Mouse (Mus musculus) cerebral cortex, adult 2 months (tissue): ENCODE measurements around the gene Fam98b.

Source experiments
- WGBS: fragments of 180-500 bp; shearing (Covaris S2); methylation state at CpG from one replicate; pipeline ENCODE4 v1.1.7; 2018; 5-methylcytosine and 5-hydroxymethylcytosine counted together

Gene Fam98b

DNA sequence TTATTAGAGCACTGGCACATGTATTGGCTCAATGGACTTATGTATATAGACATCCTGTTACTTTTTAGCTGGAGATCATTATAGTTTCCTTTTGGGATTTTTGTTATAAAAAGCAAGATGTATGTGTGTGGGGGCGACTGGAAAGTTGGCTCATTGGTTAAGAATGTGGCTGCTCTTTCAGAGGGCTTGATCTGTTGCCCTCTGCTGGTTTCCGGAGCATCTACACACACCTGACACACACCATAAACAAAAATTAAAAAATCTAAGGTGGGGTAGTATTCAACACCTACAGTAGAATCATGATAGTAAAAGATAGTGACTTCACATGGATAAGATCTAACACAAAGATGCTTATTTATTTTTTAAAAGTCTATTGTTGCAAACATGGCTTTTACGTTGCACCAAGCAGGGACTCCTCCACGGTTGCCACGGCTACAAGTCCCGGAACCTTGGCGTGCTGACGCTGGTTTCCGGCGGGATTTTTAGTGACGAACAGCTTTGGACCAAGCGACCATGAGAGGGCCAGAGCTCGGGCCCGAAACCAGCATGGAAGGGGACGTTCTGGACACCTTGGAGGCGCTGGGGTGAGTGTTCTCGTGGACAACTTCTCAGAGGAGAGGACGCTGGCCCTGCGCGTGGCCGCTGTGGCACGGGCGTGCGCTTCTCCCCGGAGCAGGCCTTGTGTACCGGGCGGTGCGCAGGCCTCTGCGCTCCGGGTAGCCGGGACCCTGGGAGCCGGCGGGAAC, at the start of gene Fam98b:
Gene Fam98b (plus strand): TSS at position 485 of the 746 bp plus-strand sequence.
- WGBS, result under 1% methylated on average over 33 of the region's 33 CpGs

DNA sequence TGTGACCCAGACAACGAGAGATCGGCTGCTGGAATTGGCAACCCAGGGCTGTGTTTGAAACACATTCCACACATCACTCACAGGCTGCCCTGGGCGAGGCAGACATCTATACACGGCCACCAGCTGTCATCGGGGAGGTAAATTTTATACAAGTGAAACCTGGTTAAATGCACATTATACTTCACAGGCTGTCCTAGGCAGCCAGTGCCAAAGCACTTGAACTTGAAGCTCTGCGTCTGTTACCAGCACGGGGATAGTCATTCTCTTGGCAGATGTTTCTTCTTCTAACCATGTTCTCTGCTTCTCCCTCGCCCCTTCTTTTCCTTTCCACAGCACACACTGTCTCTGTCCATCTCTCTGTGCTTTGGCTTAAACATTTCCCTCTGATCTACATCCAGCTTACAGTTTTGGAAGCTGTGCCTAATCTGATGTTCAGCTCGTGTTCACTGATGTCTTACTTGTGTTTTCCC, 48.6 kb upstream of the Fam98b start:
- 31% methylated on average over 9 of the region's 9 CpGs for WGBS

DNA sequence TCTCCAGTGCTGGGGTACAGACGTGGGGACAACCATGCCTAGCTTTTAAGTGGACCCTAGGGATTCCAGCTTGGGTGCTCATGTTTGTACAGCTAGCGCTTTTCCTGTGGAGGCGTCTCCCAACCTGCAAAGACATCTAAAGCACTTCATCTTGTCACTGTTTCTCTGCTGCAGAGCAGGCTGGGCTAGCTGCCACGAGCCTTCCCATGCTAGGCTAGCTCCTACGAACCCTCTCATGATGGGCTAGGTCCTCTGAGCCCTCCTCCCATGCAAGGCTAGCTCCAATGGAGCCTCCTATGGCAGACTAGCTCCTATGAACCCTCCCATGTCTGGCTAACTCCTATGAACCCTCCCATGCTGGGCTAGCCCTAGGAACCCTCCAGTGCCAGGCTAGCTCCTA, 46.2 kb upstream of the Fam98b start:
- 32% methylated on average over 5 of the region's 5 CpGs for WGBS

DNA sequence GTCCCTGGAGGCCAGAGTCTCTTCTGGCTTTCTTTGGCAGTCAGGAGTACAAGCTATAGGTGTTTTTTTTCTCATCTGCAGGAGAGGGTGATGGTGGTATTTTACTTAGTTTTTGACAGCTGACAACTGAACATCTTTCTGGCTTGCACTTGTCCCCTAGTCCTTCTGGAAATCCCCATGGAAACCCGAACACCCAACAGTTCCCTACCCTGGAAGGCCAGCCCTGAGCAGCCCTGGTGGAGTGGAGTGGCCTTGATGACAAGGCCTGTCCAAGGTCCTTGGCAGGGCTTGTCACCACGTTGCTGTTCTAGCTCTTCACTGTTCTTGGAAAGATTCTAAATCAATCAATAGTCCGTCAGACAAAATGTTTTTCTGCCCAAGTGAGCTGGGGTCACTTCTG, 45.0 kb upstream of the Fam98b start:
- 66% methylated on average over 3 of the region's 3 CpGs for WGBS

DNA sequence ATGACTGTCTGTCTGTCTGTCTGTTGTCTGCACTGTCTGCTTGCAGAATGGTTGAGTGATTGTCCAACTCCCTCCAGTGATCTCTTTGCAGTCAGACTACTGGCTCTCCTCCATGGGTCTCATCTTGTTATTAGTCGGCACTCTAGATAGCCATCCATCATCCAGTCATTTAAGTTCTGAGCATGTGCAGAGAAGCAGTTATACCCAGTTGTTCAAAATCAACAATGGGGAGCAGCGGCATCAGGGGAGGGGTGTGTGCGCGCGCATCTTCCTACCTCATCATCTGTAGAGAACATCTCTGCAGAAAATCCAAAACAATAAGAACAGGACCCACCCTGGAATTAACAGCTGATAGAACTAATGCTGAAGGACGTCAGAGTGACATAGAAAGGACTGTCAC, 44.5 kb upstream of the Fam98b start:
- 91% methylated on average over 6 of the region's 6 CpGs for WGBS

DNA sequence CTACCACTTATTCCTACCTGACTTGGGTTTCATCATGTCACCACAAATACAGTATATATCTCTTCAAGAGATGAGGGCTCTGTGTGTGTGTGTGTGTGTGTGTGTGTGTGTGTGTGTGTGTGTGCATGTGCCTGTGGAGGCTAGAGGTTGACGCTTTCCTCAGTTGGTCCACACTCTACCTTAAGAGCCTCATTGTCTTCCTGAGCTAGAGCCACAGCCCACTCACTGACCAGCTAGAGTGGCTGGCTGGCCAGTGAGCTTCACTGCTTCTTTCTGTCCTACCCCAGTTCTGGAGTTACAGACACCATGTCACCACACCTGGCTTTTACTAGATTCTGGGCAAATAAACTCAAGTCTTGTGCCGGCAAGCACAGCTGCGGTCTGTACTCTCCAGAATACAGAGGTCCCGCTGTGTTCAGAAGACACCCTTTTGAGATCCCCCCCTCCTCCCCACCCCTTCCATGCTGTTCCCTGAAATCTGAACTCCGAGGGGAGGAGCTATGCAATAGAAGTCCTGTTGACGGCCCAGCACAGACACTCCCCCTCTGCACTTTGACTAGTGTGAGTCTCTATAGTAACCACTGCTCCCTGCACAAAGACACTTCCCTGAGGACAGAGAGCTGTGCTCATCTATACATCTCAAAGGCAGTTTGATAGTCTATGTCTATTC, 39.0 kb upstream of the Fam98b start:
- 21% methylated on average over 6 of the region's 6 CpGs for WGBS

DNA sequence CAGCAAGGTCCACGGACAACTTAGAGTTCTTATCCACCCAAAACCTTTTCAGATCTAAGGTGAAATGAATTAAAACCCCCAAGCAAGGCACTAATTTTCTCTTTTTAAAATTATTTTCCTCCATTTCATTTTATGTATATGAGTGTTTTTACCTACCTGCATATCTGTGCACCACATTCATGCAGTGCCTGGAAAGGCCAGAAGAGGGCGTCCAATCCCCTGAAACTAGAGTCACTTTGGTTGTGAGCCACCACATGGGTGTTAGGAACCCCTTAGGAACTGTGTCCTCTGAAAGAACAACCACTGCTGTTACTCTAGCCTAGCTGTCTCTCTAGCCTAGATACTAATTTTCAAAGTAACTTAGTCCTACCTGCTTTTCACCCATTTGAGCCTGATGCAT, 33.4 kb upstream of the Fam98b start:
- WGBS, result 67% methylated on average over 2 of the region's 2 CpGs

DNA sequence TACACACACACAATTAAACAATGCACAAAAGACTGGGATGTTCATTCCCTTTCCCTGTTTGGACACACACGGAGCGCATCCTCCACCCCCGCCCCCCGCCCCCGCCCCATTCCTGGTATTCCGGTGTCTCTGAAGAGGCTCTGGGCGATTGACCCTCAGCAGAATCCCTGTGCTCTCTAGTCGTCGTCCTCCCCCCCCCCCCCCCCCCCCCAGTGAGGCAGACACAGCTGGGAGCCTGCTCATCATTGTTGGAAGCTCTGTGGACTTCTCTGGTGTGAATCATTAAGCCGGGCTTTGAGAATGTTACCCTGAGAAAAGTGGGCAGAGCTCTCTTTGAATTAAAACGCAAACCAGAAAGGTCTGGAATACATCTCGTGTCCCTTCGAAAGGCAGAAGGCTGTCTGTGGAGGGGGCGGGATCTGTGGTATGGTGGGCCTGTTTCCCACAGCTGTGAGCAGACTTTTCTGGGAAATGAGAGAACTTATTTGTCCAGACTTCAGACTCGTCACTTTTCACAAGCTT, 31.8 kb upstream of the Fam98b start:
- 17% methylated on average over 15 of the region's 15 CpGs for WGBS

DNA sequence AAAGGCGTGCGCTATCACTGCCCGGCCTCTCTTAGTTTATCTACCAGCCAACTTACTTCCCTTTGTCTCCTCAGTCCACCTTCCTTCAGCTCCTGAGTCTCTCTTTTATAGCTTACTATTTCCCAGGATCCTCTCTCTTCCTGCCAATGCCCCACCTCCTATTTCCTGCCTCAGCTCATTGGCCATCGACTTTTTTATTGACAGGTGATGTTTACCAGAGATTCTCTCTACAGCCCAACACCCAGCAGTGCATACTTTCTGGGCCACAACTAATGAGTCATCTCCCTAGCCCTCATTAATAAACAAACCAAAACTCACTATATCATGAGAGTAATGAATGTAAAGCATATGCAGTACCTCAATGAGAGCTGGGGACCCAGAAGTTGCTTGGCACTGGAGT, 30.0 kb upstream of the Fam98b start:
- 92% methylated on average over 4 of the region's 4 CpGs for WGBS

DNA sequence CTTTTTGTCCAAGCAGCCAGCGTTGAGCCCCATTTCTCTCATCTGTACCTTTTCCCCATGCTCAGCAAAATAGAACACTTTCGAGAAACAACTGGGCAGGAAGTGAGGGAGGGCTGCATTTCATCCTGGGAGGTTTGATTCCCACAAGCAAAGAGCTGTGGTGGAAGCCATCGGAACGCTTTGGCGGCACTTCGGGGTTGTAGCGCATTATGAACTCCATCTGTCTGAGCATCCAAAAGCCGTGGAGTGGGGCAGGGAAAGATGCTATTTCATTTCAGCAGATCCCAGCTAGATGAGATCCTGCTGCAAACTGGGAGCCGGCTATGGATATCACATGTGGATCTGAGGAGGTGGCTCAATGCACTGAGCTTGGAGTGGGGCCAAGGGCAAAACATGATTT, 26.9 kb upstream of the Fam98b start:
- WGBS, result 86% methylated on average over 9 of the region's 9 CpGs

DNA sequence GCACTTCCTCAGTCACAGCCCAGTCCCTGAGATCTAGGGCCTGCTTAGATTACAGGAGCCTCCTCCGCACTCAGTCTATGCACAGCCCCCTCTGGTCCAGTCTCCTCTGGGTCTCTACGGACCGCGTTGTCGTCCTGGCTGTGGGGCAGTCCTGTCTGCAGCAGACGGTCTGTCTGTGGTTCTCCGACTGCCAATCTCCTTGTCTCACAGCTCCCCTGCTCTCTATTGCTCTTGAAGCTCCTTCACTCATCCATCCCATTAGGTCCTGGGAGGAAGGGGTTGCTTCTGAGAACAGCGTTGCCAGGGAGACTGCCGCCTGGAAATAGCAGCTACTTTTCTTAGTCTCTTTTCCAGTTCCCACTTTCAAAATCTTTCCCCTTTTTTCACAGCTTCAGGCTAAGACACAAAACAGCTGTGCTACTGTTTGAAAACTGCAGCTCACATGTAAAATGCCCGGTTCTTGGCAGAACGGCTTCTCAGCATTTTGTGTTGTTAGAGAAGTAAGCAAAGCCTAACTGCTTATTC, 20.9 kb upstream of the Fam98b start:
- 22% methylated on average over 11 of the region's 11 CpGs for WGBS

DNA sequence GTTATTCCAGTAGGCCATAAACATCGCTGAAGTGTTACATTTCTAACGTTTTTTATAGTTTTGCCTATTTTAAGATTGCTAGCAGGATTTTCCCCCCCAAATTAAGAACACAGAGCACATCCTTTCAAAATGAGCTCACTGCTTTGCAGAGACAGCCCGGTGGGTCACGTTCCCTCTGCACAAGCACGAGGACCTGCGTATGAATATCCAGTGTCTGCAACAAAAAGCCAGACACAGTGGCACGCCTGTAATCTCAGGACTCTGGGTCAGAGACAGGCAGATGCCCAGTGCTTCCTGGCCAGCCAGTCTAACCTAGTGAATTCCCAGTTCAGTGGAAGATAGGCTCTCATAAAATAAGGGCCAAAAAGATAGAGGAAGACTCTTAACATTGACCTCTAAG, 19.3 kb upstream of the Fam98b start:
- WGBS, result 46% methylated on average over 7 of the region's 7 CpGs

DNA sequence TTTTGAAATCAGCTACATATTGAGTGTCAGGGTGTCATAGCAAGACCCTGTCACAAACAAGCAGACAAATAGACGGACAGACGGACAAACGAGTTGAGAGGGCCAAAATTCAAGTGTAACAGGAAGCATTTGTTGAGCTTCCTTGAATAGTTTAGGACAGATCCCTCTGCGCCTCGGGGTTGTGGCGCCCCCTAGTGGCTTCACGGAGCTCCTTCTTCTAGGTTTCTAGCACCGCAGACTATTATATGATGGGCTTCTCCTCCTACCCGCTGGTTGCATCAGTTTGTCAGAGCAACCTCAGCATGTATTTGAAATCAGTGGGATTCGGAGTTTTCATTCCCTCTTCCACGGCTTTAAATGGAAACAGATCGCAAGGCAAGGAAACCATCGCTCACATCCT, 18.3 kb upstream of the Fam98b start:
- WGBS, result 2% methylated on average over 13 of the region's 13 CpGs

DNA sequence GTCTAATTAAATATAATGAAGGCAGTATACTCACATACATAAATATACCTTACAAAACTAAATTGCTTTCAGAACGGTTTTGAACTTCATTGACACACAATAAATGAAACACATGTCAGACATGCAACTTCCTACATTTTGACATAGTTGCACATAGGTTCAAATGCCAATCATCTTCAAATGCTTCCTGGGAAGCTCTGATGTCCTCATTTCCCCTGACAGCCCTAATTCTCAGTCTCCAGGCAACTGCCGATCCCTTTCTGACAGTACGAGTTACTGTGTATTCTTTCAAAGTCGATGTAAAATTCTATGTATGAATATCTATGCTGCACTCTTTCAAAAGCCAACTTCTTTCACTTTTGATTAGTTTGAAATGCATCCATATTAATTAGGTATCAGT, 7.6 kb upstream of the Fam98b start:
- 60% methylated on average over 4 of the region's 4 CpGs for WGBS

DNA sequence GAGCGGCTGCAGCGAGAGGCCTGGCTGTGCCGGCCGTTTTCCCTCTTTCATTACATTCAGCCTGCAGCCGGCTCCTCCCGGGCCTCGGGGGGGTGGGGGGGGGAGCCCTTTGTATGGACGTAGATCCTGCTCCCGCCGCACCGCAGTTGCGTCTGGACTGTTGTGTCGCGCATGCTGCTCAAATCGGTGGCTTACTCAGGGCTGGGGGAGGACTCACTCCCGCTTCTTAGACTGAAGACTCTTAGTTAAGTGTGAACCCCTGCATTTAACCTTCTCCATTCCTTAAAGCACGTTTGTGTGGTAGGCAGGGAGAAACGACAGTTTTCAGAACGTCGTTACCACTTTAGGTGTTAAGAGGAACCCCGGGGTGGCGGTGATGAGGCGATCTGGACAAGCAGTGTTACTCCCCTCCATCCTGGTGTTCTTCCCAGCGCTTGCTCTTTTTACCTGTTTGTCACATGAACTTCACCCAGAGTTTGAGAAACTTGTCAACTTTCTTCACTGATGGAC, 517 bp downstream of the Fam98b start:
- WGBS, result under 1% methylated on average over 24 of the region's 24 CpGs

DNA sequence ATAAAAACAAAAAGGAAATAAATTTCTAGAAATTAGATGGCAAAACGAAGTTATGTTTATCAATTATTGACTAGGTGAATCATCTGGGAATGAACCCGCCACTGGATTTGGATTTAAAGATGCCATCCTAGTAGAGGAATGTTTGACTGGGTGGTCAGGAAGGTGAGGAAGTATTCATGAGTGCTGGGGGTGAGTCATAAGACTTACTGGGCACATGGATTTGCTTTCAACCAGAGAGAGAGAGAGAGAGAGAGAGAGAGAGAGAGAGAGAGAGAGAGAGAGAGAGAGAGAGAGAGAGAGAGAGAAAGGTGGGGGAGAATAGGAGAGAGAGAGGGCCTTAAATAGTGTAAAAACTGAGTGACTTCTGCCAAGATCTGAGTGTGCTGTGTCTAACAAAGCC, 5.9 kb downstream of the Fam98b start:
- 90% methylated on average over 2 of the region's 2 CpGs for WGBS

DNA sequence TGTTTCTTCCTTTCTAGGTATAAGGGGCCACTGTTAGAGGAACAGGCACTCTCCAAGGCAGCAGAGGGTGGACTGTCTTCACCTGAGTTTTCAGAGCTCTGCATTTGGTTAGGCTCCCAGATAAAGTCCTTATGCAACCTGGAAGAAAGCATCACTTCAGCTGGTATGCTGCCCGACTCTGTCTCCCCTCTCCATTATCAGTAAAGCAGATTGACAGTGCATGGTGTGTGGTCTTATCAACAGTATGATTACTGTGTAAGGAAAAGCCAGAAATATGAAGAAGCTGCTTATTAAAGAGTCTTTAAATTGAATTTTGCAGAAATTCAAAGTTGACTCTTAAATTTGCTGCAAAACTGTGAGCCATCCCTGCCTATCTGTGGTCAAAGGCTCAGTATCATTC, 8.1 kb downstream of the Fam98b start:
- 91% methylated on average over 1 of the region's 1 CpGs for WGBS

DNA sequence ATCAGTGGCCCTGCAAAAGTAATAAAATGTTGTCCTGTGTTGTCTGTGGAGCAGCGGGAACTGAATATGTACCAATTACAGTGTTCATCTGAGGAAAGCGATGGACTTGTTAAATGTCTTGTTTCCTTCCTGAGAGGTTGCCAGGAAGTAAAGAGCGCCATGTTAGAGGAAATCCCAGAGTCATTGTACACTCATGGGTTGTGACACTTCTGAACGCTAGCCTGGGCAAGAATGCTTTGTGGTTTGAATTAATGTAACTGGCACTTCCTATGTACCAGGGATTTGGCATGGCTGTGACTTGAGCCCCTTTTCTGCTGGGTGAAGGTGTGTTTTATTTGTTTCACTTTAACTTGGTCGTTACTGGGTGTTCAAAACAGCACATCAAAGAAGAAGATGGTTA, 12.6 kb downstream of the Fam98b start:
- 85% methylated on average over 5 of the region's 5 CpGs for WGBS

DNA sequence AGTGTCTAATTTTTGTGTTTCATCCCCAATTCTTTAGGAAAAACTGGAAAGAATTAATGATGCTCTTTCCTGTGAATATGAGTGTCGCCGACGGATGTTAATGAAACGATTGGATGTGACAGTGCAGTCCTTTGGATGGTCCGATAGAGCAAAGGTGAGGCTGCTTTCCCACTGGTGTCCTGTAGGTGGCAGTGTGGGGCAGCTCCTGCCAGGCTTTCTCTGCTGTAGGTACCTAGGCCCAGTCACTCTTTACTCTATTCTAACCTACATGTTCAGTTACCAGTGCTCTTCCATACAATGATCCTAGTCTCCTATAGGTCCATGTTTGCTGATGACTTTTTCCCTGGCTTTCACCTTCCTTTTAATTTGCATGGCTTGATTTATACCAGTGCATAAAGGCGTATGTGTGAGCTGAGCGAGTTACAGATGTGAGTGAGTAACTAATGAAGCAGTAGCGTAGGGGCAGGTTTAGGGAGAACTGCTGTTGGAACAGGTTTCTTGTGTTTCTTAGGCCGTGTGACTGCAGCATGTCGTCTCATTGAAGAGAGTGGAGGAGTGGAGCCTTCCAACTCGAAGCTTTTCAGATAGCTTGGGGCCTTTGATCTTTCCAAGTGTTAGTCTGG, 14.4 kb downstream of the Fam98b start:
- WGBS, result 59% methylated on average over 11 of the region's 11 CpGs

DNA sequence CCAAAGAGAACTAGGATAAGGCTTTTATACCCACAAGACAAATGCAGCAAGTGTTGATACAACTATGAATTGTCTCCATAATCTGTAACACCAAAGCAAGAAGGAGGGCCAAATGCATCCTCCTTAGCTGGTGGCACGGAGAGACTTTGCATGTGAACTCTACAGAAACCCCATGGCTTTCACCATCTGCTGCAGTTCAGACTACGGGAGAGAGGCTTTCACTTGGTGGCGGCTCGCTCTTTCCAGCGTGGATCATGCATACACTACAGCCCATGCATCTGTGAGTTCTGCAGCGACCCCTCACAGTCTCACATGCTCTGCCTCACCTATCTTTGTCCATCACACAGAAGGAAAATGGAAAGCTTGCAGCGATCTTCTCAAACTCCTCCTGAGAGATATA, 38.8 kb downstream of the Fam98b start:
- 88% methylated on average over 7 of the region's 7 CpGs for WGBS

DNA sequence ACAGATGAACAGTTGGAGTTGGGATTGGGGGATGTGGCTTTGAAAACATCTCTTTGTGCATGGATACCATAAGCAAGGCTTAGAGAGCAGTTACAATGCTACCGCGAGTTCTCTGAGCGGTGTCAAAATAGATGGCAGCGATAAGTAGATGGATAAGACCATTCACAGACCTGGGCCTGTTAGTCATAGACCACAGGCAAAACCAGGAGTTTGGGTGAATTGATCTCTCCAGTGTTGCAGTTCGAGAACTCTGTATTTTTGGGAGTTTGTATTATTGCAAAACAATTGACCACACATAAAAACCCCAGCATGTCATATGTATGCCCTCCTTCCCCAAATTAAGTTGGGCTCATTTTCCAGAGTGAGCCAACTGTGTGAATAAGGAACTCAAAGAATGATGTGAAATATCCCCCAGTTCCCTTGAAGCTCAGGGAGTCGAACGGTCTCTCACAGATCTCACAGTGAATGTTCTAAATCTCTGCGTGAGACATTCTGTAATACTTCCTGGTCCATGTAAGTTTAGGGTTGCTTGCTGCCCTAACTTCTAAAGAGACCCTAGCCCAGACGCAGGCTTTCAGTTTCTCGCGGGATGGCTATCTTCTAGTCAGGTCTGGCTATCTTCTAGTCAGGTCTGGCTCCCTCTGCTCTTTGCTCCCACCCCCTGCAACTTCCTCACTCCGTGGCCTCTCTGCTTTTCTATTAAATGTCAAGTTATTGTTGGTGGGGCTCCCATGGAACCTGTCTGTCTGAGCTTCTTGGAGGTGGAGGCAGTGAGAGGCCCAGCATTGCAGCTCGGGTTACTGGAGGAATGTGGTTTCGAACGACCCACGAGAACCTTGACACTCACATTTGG, 50.3 kb downstream of the Fam98b start:
- WGBS, result 81% methylated on average over 16 of the region's 16 CpGs
